Mouse (Mus musculus) telencephalon, adult 2 months (tissue): ENCODE data around the gene Mars.
"Not testable (repeated sequence)": the region's sequence is repeated elsewhere in the genome, so short reads cannot be mapped to it uniquely, and the experiment has no call there.

ENCODE experiments used
- DNase-seq: peaks from one replicate; pipeline ENCODE4 v3.0.0-alpha.2; 2011; ENCODE audit warnings: low read depth, low spot score

Mars gene

DNA sequence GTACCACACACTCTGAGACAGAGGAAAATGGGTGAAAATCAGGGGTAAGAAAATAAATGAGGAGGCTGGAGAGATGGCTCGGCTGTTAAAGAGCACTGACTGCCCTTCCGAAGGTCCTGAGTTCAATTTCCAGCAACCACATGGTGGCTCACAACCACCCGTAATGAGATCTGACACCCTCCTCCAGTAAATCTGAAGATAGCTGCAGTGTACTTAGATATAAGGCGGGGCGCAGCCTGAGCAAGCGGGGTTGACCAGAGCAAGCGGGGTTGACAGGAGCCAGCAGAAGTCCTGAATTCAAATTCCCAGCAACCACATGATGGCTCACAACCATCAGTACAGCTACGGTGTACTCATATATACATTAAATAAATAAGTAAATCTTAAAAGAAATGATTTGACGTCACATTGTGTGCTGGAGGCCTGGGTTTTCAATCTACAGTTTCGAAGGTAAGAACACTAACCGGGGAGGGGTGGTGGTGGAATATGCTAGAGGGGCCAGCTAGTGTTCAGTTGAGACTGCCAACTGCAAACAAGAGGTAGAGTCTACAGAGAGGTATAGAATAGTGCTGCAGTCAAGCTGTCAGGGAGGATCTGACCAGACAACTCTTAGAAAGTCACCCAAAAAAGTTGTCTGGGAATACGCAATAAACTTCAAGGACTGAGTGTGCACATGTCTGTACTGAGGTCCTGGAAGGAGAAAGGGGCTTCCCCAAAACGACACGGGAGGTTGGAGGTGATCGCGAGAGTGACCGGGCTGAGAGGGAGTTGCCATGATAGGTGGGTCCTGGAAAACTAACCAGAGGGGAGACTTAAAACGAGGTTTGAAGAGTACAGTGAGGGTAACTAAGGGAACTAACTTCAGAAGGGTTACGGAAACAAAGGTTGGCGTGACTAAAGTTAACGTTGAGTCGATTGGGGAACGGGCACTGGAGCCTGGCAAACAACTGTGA is 787 bp downstream of the Mars start:
- no peak for DNase-seq

DNA sequence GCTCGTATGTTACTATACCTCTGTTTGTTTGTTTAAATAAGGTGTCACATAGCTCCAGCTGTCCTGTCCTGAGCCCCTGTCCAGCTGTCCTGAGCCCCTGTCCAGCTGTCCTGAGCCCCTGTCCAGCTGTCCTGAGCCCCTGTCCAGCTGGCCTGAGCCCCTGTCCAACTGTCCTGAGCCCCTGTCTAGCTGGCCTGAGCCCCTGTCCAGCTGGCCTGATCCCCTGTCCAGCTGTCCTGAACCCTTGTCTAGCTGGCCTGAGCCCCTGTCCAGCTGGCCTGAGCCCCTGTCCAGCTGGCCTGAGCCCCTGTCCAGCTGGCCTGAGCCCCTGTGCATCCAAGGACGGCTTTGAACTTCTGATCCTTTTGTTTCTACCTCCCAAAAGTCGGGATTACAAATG is 2.4 kb downstream of the Mars start:
- not testable (repeated sequence) for DNase-seq

DNA sequence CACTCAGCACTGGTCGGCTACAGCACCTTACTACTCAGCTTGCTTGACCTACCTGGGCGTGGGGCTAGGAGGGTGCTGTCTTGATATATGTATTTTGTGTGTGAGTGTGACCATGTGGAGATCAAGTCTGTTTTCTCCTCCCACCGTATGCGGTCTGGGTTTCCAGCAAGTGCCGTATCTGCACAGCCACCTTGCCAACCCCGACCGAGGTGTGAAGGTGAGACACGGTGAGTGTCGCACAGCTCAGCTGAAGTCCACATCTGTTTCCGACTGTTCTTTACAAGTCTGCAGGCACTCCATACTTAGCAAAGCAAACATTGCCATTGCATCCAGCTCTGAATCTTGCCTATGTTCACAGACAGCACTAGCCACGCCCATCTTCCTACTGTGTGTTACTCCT is 8.4 kb downstream of the Mars start:
- DNase-seq = no peak

DNA sequence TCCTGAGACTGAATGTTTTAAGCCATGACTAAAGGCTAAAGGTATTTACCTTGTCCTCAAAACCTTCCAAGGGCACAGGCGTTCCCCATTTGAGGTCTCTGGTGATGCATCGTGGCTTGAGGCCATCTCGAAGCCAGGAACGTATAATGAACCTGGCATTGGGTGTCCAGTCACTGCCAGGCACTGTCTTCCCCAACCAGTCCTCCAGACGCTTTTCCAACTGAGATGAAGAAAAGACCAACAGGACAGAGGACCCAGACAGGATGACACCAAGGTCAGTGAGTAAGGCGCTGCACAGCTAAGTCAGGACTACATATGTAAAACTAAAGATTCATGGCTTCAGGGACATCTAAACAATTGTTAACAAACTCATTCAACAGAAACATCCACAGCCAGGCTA is 11.2 kb downstream of the Mars start:
- no peak for DNase-seq

DNA sequence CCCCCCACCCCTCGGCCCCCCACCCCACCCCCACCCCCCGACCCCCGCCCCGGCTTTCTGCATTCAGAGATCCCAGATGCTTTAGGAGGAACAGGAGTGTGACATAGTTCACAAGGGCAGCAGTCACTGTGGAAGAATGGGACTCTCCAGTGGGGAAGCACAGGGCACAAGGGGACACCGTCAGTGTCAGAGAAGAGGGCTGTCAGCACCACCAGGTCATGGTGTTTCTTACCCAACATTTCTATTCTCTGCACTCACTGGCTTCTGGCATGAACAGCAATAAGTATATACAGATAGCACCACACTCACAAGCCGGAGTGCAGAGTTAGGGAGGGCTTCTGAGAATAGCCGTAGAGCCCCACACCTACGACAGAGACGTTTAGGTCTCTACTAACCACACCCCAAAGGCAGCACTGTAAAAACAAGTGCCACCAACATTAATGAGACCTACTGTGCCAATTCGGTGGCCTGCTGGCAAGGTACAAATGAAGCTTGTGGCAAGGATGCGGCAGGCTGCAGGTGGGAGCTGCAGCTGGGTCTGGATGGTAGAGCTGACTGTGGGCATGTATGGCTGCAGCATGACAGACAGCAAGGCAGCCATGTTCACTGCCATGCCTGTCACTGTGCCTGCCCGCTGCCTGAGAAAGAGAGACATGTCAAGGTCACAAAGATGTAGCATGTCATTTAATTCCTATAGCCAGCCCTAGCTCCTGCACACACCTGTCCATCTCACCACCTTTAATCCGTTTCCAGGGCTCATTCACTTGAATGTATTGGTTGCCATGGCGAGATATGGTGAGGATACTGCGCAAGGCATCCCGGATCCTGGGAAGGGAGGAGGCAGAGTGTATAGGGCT is 14.3 kb downstream of the Mars start:
- DNase-seq = no peak

DNA sequence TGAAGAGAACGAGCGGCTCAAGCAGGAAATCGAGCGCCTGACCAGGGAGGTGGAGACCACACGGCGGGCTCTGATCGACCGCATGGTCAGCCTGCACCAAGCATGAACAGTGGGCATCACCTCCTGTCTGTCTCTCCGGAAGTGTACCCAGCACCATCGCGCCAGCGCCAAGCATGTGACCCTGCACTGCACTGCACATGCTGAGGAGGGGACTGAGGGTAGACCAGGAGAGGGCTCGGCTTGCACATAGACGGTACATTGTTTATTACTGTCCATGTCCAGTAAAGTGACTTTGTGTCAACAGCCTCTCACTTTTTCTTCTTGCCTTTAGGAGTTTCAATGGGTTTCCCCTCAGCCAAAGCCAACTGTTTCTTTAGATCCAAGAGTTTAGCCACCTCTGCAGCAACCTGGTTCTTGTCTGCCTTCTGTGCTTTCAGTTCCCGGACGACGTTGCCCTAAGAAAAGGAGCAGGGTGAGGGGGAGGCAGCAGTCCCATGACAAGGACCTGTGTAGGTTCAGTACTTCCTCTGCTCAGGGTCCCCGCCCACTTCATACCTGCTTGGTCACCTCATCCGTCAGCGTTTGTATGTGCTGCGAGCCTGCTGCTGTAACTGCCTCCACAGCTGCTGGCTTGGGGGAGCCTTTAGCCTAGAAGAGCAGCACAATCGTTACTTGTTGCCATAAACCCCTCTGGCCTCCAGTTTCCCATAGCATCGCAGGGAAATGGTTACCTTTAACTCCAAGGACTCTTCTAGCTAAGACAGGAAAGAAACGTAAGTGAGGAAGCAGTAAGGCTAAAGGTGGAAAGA is 15.4 kb downstream of the Mars start:
- DNase-seq = no peak

DNA sequence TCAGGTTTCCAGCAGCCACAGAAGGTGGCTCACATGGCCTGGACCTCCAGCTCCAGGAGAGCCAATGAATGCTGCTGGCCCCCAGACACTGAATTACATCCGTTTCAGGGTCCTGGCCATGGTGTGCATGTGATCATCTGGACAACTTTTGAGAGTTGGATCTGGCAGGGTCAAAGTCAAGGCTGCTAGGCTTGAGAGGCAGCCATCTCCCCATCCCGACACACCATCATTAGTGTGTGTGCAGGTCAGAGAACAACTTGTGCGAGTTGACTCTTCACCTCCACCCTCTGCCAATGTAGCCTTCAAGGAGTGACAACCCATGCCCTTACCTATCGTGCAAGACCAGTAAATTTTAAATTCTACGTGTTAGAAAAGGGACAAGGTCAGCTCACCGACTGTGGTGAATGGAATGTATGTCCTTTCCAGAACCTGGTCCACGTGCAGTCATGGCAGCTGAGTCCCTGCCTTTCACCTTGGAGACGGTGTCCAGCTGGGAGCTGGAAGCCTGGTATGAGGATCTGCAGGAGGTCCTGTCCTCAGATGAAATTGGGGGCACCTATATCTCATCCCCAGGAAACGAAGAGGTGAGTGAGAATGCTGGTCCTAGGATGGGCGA is 16.6 kb downstream of the Mars start:
- DNase-seq = no peak

DNA sequence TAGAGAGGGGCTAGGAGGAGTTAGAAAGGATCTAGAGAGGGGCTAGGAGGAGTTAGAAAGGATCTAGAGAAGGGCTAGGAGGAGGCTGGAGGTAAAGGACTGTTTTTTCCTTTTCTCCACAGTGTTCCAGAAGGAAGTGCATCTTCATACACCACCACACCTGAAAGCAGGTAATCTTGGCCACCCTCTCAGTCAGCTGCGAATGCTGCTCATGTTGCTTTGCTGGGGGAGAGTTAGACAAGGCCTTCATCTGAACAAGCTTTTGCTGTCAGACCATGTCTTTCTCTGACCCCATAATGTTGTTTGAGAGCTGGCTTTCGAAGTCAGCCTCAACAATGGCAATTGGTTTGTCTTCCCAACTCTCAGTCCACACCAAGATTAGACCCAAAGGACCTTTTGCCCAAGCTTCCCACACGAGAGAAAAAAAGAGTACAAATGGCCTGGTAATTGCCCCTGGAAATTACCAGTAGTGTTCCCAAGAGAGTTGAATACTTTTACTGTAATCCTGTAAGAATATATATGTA is 17.9 kb downstream of the Mars start:
- DNase-seq = no peak

DNA sequence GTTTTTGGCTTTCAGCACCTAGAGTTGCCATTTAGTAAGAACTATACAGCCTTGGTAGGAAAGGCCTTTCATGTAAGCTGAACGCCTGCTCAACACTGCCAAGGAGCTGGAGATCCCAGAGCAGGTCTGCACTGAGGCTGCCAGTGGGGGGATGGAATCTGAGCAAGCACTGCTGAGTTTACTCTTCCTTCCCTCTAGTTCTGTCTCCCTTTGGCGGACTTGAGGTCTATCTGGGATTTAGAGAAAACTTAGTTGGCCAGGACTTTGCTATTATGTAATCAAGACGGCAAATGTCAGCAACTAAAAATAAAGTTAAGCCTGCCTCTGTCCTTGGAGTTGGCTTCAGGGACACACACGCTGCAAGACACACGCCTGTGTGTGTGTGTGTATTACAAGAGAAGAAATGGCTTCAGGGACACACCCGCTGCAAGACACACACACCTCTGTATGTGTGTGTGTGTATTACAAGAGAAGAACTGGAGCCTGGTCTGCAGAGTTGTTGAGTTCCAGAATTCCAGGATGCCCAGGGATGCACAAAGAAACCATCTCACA is 18.5 kb downstream of the Mars start:
- DNase-seq = peak; percentile 42

DNA sequence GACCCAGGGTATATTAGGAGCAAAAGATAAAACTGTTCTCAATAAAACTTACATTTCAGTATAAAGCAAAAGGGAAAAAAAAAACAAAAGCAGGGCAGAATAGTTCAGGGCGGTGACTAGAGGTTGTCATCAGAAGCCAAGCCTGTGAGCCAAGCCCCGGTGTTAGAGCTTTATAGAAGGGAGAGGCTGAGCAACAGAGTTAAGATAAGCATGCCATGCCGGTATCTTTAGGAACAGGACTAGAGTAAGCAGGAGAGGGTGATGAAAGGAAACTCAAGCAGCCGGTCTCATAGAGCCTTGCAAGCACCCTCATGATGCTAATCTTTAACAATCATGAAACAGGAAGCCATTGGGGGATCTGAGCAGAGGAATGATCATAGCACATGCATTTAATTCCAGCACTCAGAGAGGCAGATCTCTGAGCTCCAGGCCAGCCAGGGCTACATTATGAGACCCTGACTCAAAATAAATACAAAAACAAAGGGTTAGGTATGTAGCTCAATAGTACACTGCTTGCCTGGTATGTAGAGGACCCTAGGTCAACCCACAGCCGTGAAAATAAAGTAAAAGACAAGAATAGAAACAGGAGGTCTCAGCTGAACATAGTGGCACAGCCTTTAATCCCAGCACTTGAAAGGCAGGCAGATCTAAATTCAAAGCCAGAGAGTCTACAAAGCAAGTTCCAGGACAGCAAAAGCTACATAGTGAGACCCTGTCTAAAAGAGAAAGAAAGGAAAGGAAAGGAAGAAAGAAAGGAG is 19.5 kb downstream of the Mars start:
- DNase-seq = no peak

DNA sequence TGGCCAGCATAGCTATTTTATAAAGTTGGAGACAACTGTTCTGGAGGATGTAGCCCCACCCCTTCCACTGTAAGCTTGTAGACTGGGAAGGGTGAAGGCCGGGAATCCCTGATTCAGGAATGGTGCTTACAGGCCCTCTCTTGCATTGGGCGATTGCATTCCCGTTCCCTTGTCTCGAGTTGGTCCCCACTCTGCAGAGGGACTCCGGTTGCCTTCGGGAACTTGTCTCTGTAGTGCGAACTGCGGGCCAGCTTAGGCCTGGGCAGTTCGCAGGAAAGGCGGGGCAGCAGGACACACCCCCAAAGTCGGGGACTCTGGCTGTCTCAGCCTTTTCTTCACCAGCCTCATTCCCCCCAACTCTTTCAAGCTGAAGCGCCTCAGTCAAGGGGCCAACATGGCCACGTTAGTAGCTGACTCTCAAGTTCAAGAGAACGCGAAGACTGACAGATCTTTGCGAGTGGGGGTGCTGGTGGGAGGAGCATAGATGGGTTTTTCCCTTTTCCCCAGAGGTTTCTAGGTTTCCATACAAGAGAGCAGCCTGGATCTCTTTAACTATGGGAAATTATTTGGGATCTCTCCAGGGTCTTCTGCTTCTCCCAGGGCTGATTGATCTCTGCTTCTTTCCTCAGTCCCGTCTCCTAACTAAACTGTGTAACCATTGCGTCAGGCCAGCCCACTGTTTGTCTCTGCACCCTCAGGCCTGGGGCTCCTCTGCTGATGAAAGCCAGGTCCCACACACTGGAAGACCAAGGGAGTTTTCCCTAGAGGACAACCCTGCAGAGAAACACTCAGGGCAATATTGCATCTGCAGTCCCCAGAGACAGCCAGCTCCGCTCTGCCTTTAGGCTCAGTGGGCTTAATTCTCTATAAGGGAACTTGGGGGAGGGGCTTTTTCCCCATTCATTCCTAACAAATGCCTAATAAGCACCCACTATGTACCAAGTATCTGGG is 20.4 kb downstream of the Mars start:
- peak; percentile 21 for DNase-seq

DNA sequence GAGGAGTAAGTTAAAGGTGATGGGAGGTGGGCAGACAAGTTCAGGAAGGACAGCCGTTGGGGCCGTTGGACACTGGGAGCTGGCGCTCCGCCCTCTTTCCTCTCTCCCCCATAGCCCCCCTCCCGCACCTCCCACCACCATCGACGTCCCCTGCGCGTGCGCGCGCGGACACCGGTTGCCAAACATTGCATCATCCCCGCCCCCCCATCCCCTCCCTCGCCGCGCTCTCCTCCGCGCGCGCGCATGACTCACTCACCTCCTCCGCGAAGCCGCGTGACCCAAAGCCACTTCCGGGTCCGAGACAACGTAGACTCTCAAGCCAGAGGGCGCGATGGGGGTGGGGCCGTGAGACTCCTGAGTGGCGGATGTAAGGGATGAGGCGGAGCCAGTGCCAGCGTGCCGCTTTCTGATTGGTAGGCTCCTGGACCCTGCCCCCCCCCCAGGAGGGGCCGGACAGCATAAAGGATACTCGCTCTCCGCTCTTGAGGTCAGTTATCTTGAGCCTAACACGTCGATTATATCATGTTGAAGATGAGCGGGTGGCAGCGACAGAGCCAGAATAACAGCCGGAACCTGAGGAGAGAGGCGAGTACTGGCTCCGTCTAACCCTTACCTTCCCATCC is 21.2 kb downstream of the Mars start:
- DNase-seq = peak; percentile 99

DNA sequence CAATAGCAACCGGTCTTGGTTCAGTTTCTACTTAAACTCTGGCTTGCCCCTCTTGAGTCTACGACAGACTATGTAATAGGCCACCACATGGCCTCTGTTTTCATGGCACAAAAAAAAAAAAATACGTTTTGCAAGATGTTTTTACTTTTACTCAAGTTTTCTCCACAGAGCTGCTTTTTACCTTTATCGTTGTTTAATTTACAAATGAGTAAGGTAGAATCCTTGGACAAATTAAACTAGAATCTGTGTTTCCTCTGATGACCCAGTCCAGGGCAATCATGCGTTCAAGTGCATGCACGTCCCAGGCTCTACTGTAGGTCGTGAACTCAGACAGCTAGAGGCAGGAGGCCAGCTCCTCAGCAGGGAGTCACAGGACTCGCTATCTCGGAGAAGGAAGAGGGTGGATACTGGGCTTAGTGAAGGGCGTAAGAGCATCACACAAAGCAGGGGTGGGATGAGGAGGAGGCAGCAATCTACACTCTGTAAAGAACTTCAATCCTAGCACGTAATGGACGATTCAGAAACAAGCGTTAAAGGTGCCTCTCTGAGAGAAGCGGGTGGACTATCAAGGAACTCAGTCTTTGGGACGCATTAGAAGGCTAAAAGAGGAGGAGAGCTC is 21.9 kb downstream of the Mars start:
- peak; percentile 52 for DNase-seq

DNA sequence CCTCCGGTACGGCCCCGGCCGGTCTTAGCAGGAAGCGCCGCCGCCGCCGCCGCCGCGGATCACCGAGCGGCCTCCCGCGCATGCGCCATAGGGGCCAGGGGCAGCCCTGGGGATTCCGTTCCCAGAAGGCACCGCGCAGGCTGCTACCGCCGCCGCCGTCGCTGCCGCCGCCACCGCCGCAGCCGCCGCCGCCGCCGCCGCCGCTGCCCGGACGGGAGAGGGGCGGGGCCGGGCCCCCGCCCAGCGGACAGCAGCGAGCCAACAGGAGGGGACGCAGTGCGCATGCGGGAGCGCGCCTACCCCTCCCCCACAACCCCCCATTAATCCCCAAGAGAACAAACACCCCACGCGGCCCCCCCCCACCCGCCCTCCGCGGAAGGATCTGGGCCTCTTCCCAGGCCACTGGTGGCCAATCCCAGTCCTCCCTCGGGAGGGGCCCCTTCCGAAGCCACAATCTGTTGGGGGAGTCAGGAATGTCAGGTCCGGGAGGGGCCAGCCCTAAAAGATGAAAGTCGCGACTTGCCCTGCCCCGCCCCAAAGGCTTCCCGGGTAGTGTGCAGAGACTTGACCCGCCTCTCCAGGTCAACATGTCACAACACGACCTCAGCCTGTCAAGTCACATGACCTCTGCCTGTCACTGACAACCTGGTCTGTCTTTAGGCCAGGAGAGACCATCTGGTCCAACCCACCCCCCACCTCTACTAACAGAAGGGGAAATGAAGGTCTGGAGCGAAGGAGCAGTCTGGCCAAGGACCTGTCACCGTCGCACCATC is 22.6 kb downstream of the Mars start, which contains the start of gene Mbd6:
Gene Mbd6, minus strand, starts transcription at position 219 of the 773 bp plus-strand sequence.
- peak; percentile 69 for DNase-seq

DNA sequence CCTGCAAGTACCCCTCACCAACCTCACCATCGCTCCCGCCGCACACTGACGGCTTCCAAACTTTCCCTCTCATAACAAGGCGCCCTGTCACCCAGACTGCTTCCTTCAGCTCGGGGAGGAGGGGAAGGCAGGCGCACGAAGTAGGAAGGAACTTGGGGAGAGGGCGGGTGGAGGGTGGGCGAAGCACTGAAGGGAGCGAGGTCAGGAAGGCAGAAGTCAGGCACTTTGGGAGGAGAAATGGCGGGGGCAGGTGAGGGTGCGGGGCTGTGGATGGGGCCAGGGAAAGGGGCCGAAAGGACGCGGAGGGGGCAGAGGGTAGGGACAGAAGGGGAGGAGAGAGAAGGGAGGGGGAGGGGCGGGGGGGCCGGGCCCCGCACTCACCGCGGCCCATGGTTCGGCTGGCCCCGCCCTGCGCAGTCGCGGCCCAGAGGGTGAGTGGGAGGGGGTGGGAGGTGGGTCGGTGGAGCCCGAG is 23.2 kb downstream of the Mars start:
- no peak for DNase-seq

DNA sequence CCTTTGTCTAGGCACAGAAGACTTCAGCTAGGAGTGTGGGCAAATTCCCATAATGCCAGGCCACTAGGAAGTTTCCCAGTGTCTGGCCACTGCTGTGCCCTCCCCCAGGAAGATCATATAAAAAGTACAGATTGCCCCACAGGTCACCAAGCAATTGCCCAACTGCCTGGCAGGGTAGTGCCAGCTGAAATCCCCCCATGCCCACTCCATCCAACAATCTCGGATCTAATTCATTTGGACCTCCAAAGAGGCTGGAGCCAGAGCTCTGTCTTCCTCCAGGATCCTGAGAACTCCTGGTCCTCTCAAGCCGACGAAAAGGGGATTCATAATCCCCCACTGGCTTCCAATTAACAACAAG is 23.7 kb downstream of the Mars start:
- no peak for DNase-seq
